23 mouse cellular contexts compared by ENCODE assay signal in the genomic region with DNA sequence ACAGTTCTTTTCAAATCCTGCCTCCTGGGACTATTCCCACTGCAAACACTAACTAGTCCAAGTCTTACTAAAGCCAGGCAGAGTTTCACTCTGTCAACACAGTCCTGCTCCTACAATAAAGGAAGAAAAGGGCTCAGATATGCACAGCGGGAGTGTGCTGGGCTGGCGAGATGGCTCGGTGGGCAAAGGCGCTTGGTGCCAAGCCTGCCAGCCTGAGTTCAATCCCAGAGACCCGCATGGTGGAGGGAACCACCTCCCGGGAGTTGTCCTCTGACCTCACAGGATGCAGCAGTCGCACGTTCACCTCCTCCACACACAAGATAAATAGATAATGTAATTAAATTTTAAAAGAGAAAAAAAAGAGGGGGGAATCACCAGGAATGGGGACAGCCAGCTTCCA.
"Had no signal": no experiment of that assay in that cellular context is flagged by ENCODE, and none has a peak within 500 bp of the region (broad histone marks: within the 10 kb centered on the region; RNA-seq: fewer than 3 reads in every experiment).

No protein-coding gene starts in this region.

- H3K27ac ChIP-seq: heart, embryonic 10.5 days; heart, embryonic 13.5 days; heart, embryonic 15.5 days; hindbrain, embryonic 15.5 days; hindbrain, postnatal 0 days; kidney, embryonic 15.5 days; kidney, postnatal 0 days; layer of hippocampus, adult 2 months; left cerebral cortex, adult 2 months; limb, embryonic 10.5 days; limb, embryonic 12.5 days; liver, embryonic 14.5 days had no signal

- ATAC-seq: forebrain, postnatal 0 days; hindbrain, postnatal 0 days had no signal

- H3K4me3 ChIP-seq: heart, embryonic 10.5 days; heart, embryonic 13.5 days; heart, embryonic 15.5 days; hindbrain, embryonic 15.5 days; kidney, embryonic 15.5 days; layer of hippocampus, adult 2 months; left cerebral cortex, adult 2 months; limb, embryonic 10.5 days; limb, embryonic 12.5 days had no signal

- H3K27me3 ChIP-seq: heart, embryonic 13.5 days; heart, embryonic 15.5 days; hindbrain, embryonic 15.5 days; kidney, embryonic 15.5 days; limb, embryonic 12.5 days had no signal

- H3K4me2 ChIP-seq: heart, embryonic 13.5 days; heart, embryonic 15.5 days; hindbrain, embryonic 15.5 days; kidney, embryonic 15.5 days; limb, embryonic 12.5 days had no signal

- H3K36me3 ChIP-seq: hindbrain, embryonic 15.5 days had no signal

- H3K9ac ChIP-seq: forebrain, postnatal 0 days; heart, embryonic 13.5 days; heart, embryonic 15.5 days; hindbrain, embryonic 15.5 days; kidney, embryonic 15.5 days; liver, embryonic 14.5 days had no signal

- H3K9me3 ChIP-seq: heart, embryonic 10.5 days; heart, embryonic 13.5 days; heart, embryonic 15.5 days; hindbrain, embryonic 15.5 days; kidney, embryonic 15.5 days; limb, embryonic 10.5 days; limb, embryonic 12.5 days had no signal

- DNase-seq: forebrain, postnatal 0 days; gastrocnemius, postnatal 14 days; gastrocnemius, postnatal 36 days; heart, adult 18-20 months; heart, postnatal 14 days; heart, postnatal 36 days; kidney, adult 11 months; kidney, adult 2 months; kidney, adult 9 months; kidney, postnatal 14 days; kidney, postnatal 4 days had no signal
